Mouse (Mus musculus) hindbrain, postnatal 0 days (tissue): ENCODE measurements at regions not wholly inside any gene's neighbourhood (a gene's known extent, or its start where the extent isn't known, plus 50 kb on each side); places are given as distances from the start of the nearest gene placed in this dataset.

ENCODE experiments used
- ATAC-seq: fragments of 200-750 bp; cut with Nextera tagmentation; 2 replicates; pipeline ENCODE4 v1.8.0; 2017; ENCODE audit warnings: mild to moderate bottlenecking, moderate TSS enrichment, moderate library complexity
- DNase-seq: peaks from one replicate; pipeline ENCODE4 v3.0.0-alpha.2; 2015; ENCODE audit warnings: low spot score
- H3K27ac ChIP-seq: fragments of 300-500 bp; sonication (generic); 2 replicates; pipeline ENCODE4 v1.5.1; 2014; ENCODE audit warnings: mild to moderate bottlenecking
- H3K27me3 ChIP-seq: fragments of 300-500 bp; sonication (generic); 2 replicates; pipeline ENCODE4 v1.6.1; 2014; ENCODE audit warnings: low read length, mixed read lengths; ENCODE audit not compliant: insufficient read depth
- H3K36me3 ChIP-seq: fragments of 300-500 bp; sonication (generic); 2 replicates; pipeline ENCODE4 v1.6.1; 2014; ENCODE audit warnings: low read length, mixed read lengths; ENCODE audit not compliant: insufficient read depth
- H3K4me1 ChIP-seq: fragments of 300-500 bp; sonication (generic); 2 replicates; pipeline ENCODE4 v1.6.1; 2014; ENCODE audit warnings: antibody characterized with exemption, low read length, mixed read lengths; ENCODE audit not compliant: insufficient read depth
- H3K4me2 ChIP-seq: fragments of 300-500 bp; sonication (generic); 2 replicates; pipeline ENCODE4 v1.6.1; 2014; ENCODE audit warnings: low read depth, mild to moderate bottlenecking, low read length, moderate library complexity, mixed read lengths
- H3K4me3 ChIP-seq: fragments of 300-500 bp; sonication (generic); 2 replicates; pipeline ENCODE4 v1.5.1; 2014; ENCODE audit warnings: low read length
- H3K9ac ChIP-seq: fragments of 300-500 bp; sonication (generic); replicated peaks from 2 replicates; pipeline ENCODE4 v1.6.1; 2014; ENCODE audit warnings: mild to moderate bottlenecking, low read length, moderate library complexity, mixed read lengths
- H3K9me3 ChIP-seq: fragments of 300-500 bp; sonication (generic); 2 replicates; pipeline ENCODE4 v1.6.1; 2016; ENCODE audit warnings: low read length, mixed read lengths
- CTCF ChIP-seq: IDR thresholded peaks from 2 replicates; pipeline ENCODE4 v1.5.1; 2016; ENCODE audit warnings: antibody characterized with exemption, control low read depth, low read depth
- WGBS: fragments of 180-500 bp; shearing (Covaris S2); extraction: QIAGEN DNeasy Blood & Tissue Kit; methylation state at CpG from one replicate; pipeline ENCODE4 v1.1.7; 2014; 5-methylcytosine and 5-hydroxymethylcytosine counted together

GRCm38 (mm10) chr8:60792518-60792917 lies 97.7 kb upstream of the Hpf1 start:
- H3K27me3 ChIP-seq: no peaks in the 10 kb centered on the region
- no peaks in the 10 kb centered on the region for H3K36me3 ChIP-seq
- no peak overlapping the region for H3K27ac ChIP-seq
- 77% methylated on average over 1 of the region's 1 CpGs for WGBS
- TF ChIP-seq CTCF: no peak
- H3K9me3 ChIP-seq: no peaks in the 10 kb centered on the region
- no peak for DNase-seq
- H3K4me3 ChIP-seq: no peak overlapping the region
- ATAC-seq: no peak
- no peak overlapping the region for H3K9ac ChIP-seq
- H3K4me2 ChIP-seq: no peak overlapping the region
- H3K4me1 ChIP-seq: no peaks in the 10 kb centered on the region

- Histone ChIP-seq H3K36me3 (no peaks in the 10 kb centered on the region), H3K4me3 (no peak overlapping the region), H3K27me3 (no peaks in the 10 kb centered on the region), H3K4me2 (no peak overlapping the region), H3K27ac (no peak overlapping the region), H3K9ac (no peak overlapping the region), H3K4me1 (no peaks in the 10 kb centered on the region), H3K9me3 (no peaks in the 10 kb centered on the region)
- DNase-seq (no peak), ATAC-seq (no peak)
- WGBS: 85% methylated on average over 4 of the region's 4 CpGs
- TF ChIP-seq CTCF: no peak
These were observed 85.4 kb upstream of the Hpf1 start for GRCm38 (mm10) chr8:60804787-60805186.

DNA sequence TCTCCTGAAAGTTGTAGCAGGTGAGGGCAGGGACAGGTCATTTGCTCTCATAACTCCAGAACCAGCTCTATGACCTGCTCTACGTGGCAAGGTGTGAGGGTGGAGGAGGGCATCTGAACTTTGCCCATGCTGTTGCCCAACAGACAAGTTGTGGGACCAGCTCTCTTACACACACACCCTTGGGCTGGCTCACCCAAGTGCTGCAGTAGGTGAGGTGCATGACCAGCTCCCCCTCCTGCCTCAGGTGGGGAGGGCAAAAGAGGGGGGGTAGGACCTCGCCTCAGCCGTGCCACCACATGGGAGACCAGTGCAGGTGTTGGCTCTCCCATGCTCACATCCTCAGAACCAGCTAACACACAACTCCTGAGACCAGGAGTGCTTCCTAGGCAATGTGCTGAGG lies 83.4 kb upstream of the Hpf1 start:
- TF ChIP-seq CTCF: no peak
- DNase-seq (no peak), ATAC-seq (no peak)
- H3K27ac ChIP-seq: no peak overlapping the region
- no peaks in the 10 kb centered on the region for H3K4me1 ChIP-seq
- no peaks in the 10 kb centered on the region for H3K36me3 ChIP-seq
- WGBS: 96% methylated on average over 3 of the region's 3 CpGs
- no peak overlapping the region for H3K9ac ChIP-seq
- no peaks in the 10 kb centered on the region for H3K9me3 ChIP-seq
- no peak overlapping the region for H3K4me2 ChIP-seq
- no peak overlapping the region for H3K4me3 ChIP-seq
- no peaks in the 10 kb centered on the region for H3K27me3 ChIP-seq

GRCm38 (mm10) chr8:60809806-60810205 lies 80.4 kb upstream of the Hpf1 start:
- no peaks in the 10 kb centered on the region for H3K9me3 ChIP-seq
- no peak overlapping the region for H3K4me3 ChIP-seq
- no peaks in the 10 kb centered on the region for H3K27me3 ChIP-seq
- no peak for TF ChIP-seq CTCF
- H3K36me3 ChIP-seq: no peaks in the 10 kb centered on the region
- no peak overlapping the region for H3K4me2 ChIP-seq
- DNase-seq (no peak), ATAC-seq (no peak)
- H3K4me1 ChIP-seq: no peaks in the 10 kb centered on the region
- H3K9ac ChIP-seq: no peak overlapping the region
- H3K27ac ChIP-seq: no peak overlapping the region
- whole genome bisulfite sequencing: 86% methylated on average over 1 of the region's 1 CpGs

GRCm38 (mm10) chr8:60810955-60811354 lies 79.3 kb upstream of the Hpf1 start:
- H3K4me1 ChIP-seq: no peaks in the 10 kb centered on the region
- ATAC-seq (peak; percentile 82), DNase-seq (peak; percentile 50)
- 11% methylated on average over 4 of the region's 4 CpGs for WGBS
- H3K9me3 ChIP-seq: no peaks in the 10 kb centered on the region
- no peak overlapping the region for H3K4me2 ChIP-seq
- no peaks in the 10 kb centered on the region for H3K27me3 ChIP-seq
- TF ChIP-seq CTCF: no peak
- H3K9ac ChIP-seq: no peak overlapping the region
- no peak overlapping the region for H3K4me3 ChIP-seq
- no peaks in the 10 kb centered on the region for H3K36me3 ChIP-seq
- H3K27ac ChIP-seq: no peak overlapping the region

GRCm38 (mm10) chr8:60825676-60826442 lies 64.4 kb upstream of the Hpf1 start:
- Histone ChIP-seq H3K4me1 (no peaks in the 10 kb centered on the region), H3K27ac (no peak overlapping the region), H3K9ac (no peak overlapping the region), H3K4me2 (no peak overlapping the region), H3K27me3 (no peaks in the 10 kb centered on the region), H3K9me3 (no peaks in the 10 kb centered on the region), H3K4me3 (no peak overlapping the region), H3K36me3 (no peaks in the 10 kb centered on the region)
- TF ChIP-seq CTCF: no peak
- ATAC-seq (no peak), DNase-seq (no peak)
- 46% methylated on average over 11 of the region's 11 CpGs for WGBS

DNA sequence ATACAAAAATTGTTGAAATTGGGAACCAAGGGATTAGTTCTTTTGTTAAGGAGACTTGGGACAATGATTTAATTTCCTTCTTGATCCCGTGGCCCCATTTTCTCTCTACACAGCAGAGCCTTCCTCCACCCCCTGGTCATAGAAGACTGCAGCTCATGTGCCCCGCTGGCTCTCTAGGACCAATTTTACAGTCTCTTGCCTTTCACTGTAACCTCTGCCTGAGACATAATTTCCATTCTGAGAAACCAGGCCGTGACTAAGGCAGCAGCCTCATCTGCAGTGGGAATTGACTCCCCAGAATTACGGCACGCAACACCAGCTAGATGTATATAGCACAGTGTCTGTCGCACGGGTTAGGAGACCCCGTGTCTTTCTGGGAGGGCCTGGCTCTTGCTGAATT lies 63.0 kb upstream of the Hpf1 start:
- TF ChIP-seq CTCF: no peak
- WGBS: 85% methylated on average over 8 of the region's 8 CpGs
- no peaks in the 10 kb centered on the region for H3K27me3 ChIP-seq

More for the DNA sequence above, 63.0 kb upstream of the Hpf1 start:
- DNase-seq: no peak
- no peak overlapping the region for H3K4me3 ChIP-seq
- 0 out of 2 replicates have a peak, but pooled peaks have one; percentile 24 for ATAC-seq
- H3K9ac ChIP-seq: no peak overlapping the region
- no peak overlapping the region for H3K27ac ChIP-seq
- no peaks in the 10 kb centered on the region for H3K36me3 ChIP-seq
- H3K4me2 ChIP-seq: no peak overlapping the region
- H3K9me3 ChIP-seq: no peaks in the 10 kb centered on the region
- no peaks in the 10 kb centered on the region for H3K4me1 ChIP-seq
